Mouse (Mus musculus) ES-CJ7 (cell line): ENCODE results near the gene Slc4a1.

Source experiments
- DNase-seq: peaks from one replicate; pipeline ENCODE4 v3.0.0; 2011; ENCODE audit warnings: low read depth, low spot score

The Slc4a1 gene

GRCm38 (mm10) chr11:102375196-102376173, 9.5 kb upstream of the Slc4a1 start:
- peak; percentile 68 for DNase-seq

GRCm38 (mm10) chr11:102374108-102374725, 8.2 kb upstream of the Slc4a1 start:
- DNase-seq = no peak

- DNase-seq = peak; percentile 57
Observed at GRCm38 (mm10) chr11:102373646-102374045, 7.6 kb upstream of the Slc4a1 start.

- peak; percentile 59 for DNase-seq
Observed at GRCm38 (mm10) chr11:102372936-102373335, 6.9 kb upstream of the Slc4a1 start.

GRCm38 (mm10) chr11:102371926-102372685, 6.1 kb upstream of the Slc4a1 start:
- no peak for DNase-seq

GRCm38 (mm10) chr11:102370285-102370684, 4.3 kb upstream of the Slc4a1 start:
- DNase-seq = no peak

- no peak for DNase-seq
Observed at GRCm38 (mm10) chr11:102369263-102369662, 3.3 kb upstream of the Slc4a1 start.

- no peak for DNase-seq
Observed at GRCm38 (mm10) chr11:102368347-102368746, 2.3 kb upstream of the Slc4a1 start.

- peak; percentile 75 for DNase-seq
Observed at GRCm38 (mm10) chr11:102367504-102368280, 1.7 kb upstream of the Slc4a1 start.

GRCm38 (mm10) chr11:102365699-102366098, 304 bp downstream of the Slc4a1 start:
- no peak for DNase-seq

GRCm38 (mm10) chr11:102364570-102365371, 1.2 kb downstream of the Slc4a1 start:
- no peak for DNase-seq

GRCm38 (mm10) chr11:102363623-102364022, 2.4 kb downstream of the Slc4a1 start:
- DNase-seq = no peak

- DNase-seq = no peak
Observed at GRCm38 (mm10) chr11:102361776-102362495, 4.1 kb downstream of the Slc4a1 start.

GRCm38 (mm10) chr11:102358365-102358764, 7.6 kb downstream of the Slc4a1 start:
- DNase-seq = no peak

- DNase-seq = peak; percentile 35
Observed at GRCm38 (mm10) chr11:102356636-102357350, 9.2 kb downstream of the Slc4a1 start.

- DNase-seq = no peak
Observed at GRCm38 (mm10) chr11:102356190-102356589, 9.8 kb downstream of the Slc4a1 start.

- DNase-seq = no peak
Observed at GRCm38 (mm10) chr11:102355501-102355900, 10.5 kb downstream of the Slc4a1 start.

GRCm38 (mm10) chr11:102353021-102353431, 13.0 kb downstream of the Slc4a1 start:
- no peak for DNase-seq

- no peak for DNase-seq
Observed at GRCm38 (mm10) chr11:102352378-102352777, 13.6 kb downstream of the Slc4a1 start.
